Mouse (Mus musculus): ENCODE measurements at regions not wholly inside any gene's neighbourhood (a gene's known extent, or its start where the extent isn't known, plus 50 kb on each side); places are given as distances from the start of the nearest gene placed in this dataset.

DNA sequence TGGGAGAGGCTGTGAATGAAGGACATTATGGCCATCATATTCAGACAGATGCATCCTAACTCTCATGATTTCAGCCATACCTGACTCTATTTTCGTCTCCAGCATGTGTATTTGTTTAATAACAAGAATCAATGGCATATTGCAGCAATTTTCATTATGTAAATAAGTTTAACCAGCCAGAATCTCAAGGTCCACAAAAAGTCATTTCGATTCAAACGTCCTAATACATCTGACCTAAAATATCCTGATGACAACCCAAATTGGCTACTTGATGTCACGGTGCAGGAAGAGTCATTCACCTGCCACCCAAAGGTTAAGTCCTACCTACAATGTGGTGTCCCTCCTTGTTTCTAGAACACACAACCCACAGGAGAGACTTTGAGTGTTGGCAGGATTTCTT is 60.6 kb upstream of the Onecut1 start:
- H3K4me3 ChIP-seq (ENCODE audit: extremely low read depth, insufficient read depth, insufficient read length) = no peak overlapping the region

DNA sequence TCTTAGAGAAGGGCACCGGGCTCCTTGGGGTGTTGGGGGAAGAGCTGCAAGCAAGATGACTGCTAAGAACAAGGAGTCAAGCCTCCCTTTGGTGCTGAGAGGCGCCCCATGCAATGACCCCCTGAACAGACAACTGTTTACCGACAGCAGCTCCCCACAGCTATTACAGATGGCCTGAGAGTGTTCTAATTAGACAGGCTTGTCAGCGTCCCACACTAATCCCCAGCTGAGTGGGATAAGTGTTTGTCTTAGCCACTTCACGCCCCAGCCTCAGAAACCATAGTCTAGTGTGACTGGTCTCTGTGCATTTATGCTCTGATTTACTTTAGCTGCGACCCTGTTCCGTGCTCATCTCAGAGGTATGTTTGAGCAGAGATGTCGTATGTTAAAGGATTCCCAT is 50.3 kb upstream of the Onecut1 start:
- Histone ChIP-seq H3K4me1 (ENCODE audit: control insufficient read depth, insufficient read depth, insufficient read length) (no peaks in the 10 kb centered on the region), H3K27ac (ENCODE audit: insufficient read depth, low read length) (no peak overlapping the region), H3K36me3 (ENCODE audit: control insufficient read depth, insufficient read depth, low read length) (no peaks in the 10 kb centered on the region), H3K27me3 (ENCODE audit: control insufficient read depth, insufficient read depth, low read length) (no peaks in the 10 kb centered on the region; the same call in 1 of the 2 replicates), H3K4me3 (ENCODE audit: extremely low read depth, insufficient read depth, insufficient read length) (no peak overlapping the region)
- DNase-seq (ENCODE audit: low read depth in 1 of 2, low spot score in 2 of 2) = no peak
- WGBS = 64% methylated on average over 8 of the region's 8 CpGs
- no peak for TF ChIP-seq POLR2A (IDR thresholded peaks at IDR 0.05; ENCODE audit: low read depth, low read length)

More for the DNA sequence above, 60.6 kb upstream of the Onecut1 start:
- no peak for DNase-seq (ENCODE audit: low read depth in 1 of 2, low spot score in 2 of 2)
- no peak overlapping the region for H3K27ac ChIP-seq (ENCODE audit: insufficient read depth, low read length)
- TF ChIP-seq CTCF (IDR thresholded peaks at IDR 0.05; ENCODE audit: extremely low read depth, insufficient read depth, insufficient read length, insufficient replicate concordance) = no peak
- no peak for TF ChIP-seq POLR2A (IDR thresholded peaks at IDR 0.05; ENCODE audit: low read depth, low read length)
- no peaks in the 10 kb centered on the region for H3K27me3 ChIP-seq (ENCODE audit: control insufficient read depth, insufficient read depth, low read length)
- H3K36me3 ChIP-seq (ENCODE audit: control insufficient read depth, insufficient read depth, low read length) = no peaks in the 10 kb centered on the region
- 74% methylated on average over 4 of the region's 4 CpGs for WGBS
- no peaks in the 10 kb centered on the region for H3K4me1 ChIP-seq (ENCODE audit: control insufficient read depth, insufficient read depth, insufficient read length)
